Mouse (Mus musculus) olfactory bulb, adult 2 months (tissue): ENCODE measurements around the gene Vps37b. TPM values are rescaled to one million over a fixed set of nuclear protein-coding genes. Genes with fewer than 3 reads are reported as not detected.

Source experiments
- H3K27ac ChIP-seq: fragments of 200-500 bp; 2 replicates; pipeline ENCODE4 v1.5.1; 2012; ENCODE audit warnings: low read depth, low read length; ENCODE audit not compliant: insufficient read depth
- H3K4me1 ChIP-seq: fragments of 200-500 bp; 2 replicates; pipeline ENCODE4 v1.6.1; 2012; ENCODE audit warnings: low read length; ENCODE audit not compliant: control insufficient read depth, insufficient read depth
- H3K4me3 ChIP-seq: fragments of 200-500 bp; 2 replicates; pipeline ENCODE4 v1.5.1; 2012; ENCODE audit warnings: mild to moderate bottlenecking, low read depth, low read length, moderate library complexity; ENCODE audit not compliant: insufficient read depth
- CTCF ChIP-seq: fragments of 200-500 bp; IDR thresholded peaks from 2 replicates; pipeline ENCODE4 v1.5.1; 2012; ENCODE audit warnings: low read depth, mild to moderate bottlenecking, low read length, moderate library complexity; ENCODE audit not compliant: insufficient read depth
- POLR2A ChIP-seq: fragments of 200-500 bp; IDR thresholded peaks from 2 replicates; pipeline ENCODE4 v1.6.1; 2012; ENCODE audit warnings: mild to moderate bottlenecking, low read depth, low read length, moderate library complexity; ENCODE audit not compliant: insufficient read depth
- WGBS: fragments of 180-500 bp; shearing (Covaris S2); methylation state at CpG from one replicate; pipeline ENCODE4 v1.1.7; 2018; 5-methylcytosine and 5-hydroxymethylcytosine counted together
- polyA plus RNA-seq: library from polyadenylated mRNA; stranded (reverse); fragments of >200 nt; gene quantifications from 2 replicates; pipeline ENCODE4 v1.2.4, GENCODE M21; 2012; ENCODE audit warnings: low replicate concordance; ENCODE audit not compliant: missing spikeins, insufficient read depth, insufficient read length

Gene Vps37b
- polyA plus RNA-seq, 1 experiment = not detected

GRCm38 (mm10) chr5:124027702-124028470, 4.2 kb downstream of the Vps37b start:
- WGBS = 51% methylated on average over 19 of the region's 19 CpGs
- 0 out of 2 replicates have a peak overlapping the region, but pooled peaks have one; percentile 2 for H3K27ac ChIP-seq
- H3K4me1 ChIP-seq = peaks cover 50% of the 10 kb centered on the region
- no peak overlapping the region for H3K4me3 ChIP-seq
- TF ChIP-seq POLR2A = no peak
- no peak for TF ChIP-seq CTCF

GRCm38 (mm10) chr5:124026568-124026967, 5.5 kb downstream of the Vps37b start:
- Histone ChIP-seq H3K27ac (no peak overlapping the region), H3K4me1 (peaks cover 50% of the 10 kb centered on the region), H3K4me3 (no peak overlapping the region)
- no peak for TF ChIP-seq CTCF
- TF ChIP-seq POLR2A = no peak
- 64% methylated on average over 5 of the region's 5 CpGs for WGBS

- H3K4me3 ChIP-seq = no peak overlapping the region
- no peak overlapping the region for H3K27ac ChIP-seq
- 61% methylated on average over 15 of the region's 15 CpGs for WGBS
- TF ChIP-seq POLR2A = no peak
- TF ChIP-seq CTCF = no peak
- peaks cover 53% of the 10 kb centered on the region for H3K4me1 ChIP-seq
Observed at GRCm38 (mm10) chr5:124025587-124026441, 6.3 kb downstream of the Vps37b start.

- no peak for TF ChIP-seq CTCF
- 52% methylated on average over 9 of the region's 9 CpGs for WGBS
- Histone ChIP-seq H3K27ac (no peak overlapping the region), H3K4me3 (no peak overlapping the region), H3K4me1 (peaks cover 56% of the 10 kb centered on the region)
Observed at GRCm38 (mm10) chr5:124025146-124025545, 6.9 kb downstream of the Vps37b start.

- 53% methylated on average over 6 of the region's 6 CpGs for WGBS
- Histone ChIP-seq H3K4me3 (no peak overlapping the region), H3K27ac (no peak overlapping the region), H3K4me1 (peaks cover 57% of the 10 kb centered on the region)
- TF ChIP-seq POLR2A (no peak), CTCF (no peak)
Observed at GRCm38 (mm10) chr5:124024677-124025076, 7.4 kb downstream of the Vps37b start.

- 67% methylated on average over 7 of the region's 7 CpGs for WGBS
- Histone ChIP-seq H3K27ac (no peak overlapping the region), H3K4me3 (no peak overlapping the region), H3K4me1 (peaks cover 48% of the 10 kb centered on the region)
- TF ChIP-seq POLR2A (no peak), CTCF (no peak)
Observed at GRCm38 (mm10) chr5:124022365-124022764, 9.7 kb downstream of the Vps37b start.

GRCm38 (mm10) chr5:124021701-124022100, 10.4 kb downstream of the Vps37b start:
- Histone ChIP-seq H3K4me3 (no peak overlapping the region), H3K27ac (no peak overlapping the region), H3K4me1 (peaks cover 49% of the 10 kb centered on the region)
- TF ChIP-seq CTCF = no peak
- no peak for TF ChIP-seq POLR2A
- WGBS = 76% methylated on average over 11 of the region's 11 CpGs

GRCm38 (mm10) chr5:124021148-124021547, 10.9 kb downstream of the Vps37b start:
- Histone ChIP-seq H3K4me3 (no peak overlapping the region), H3K27ac (no peak overlapping the region), H3K4me1 (peaks cover 47% of the 10 kb centered on the region)
- 81% methylated on average over 11 of the region's 11 CpGs for WGBS
- no peak for TF ChIP-seq POLR2A
- no peak for TF ChIP-seq CTCF

- TF ChIP-seq POLR2A = no peak
- TF ChIP-seq CTCF = no peak
- Histone ChIP-seq H3K4me1 (peaks cover 40% of the 10 kb centered on the region), H3K27ac (no peak overlapping the region; the same call in 1 of the 2 replicates), H3K4me3 (no peak overlapping the region)
- 35% methylated on average over 12 of the region's 12 CpGs for WGBS
Observed at GRCm38 (mm10) chr5:124019348-124020216, 12.5 kb downstream of the Vps37b start.
